Mouse (Mus musculus) MEL (cell line): ENCODE results near the gene Itih1. TPM values are rescaled to one million over a fixed set of nuclear protein-coding genes. Genes with fewer than 3 reads are reported as not detected.

Experiments used
- DNase-seq: peaks from one replicate; pipeline ENCODE4 v3.0.0; 2011; ENCODE audit warnings: low read depth, low spot score
- H3K27ac ChIP-seq: 2 replicates; pipeline ENCODE4 v1.5.1; 2012; ENCODE audit warnings: low read depth, mild to moderate bottlenecking, control low read depth, low read length, moderate library complexity; ENCODE audit not compliant: control insufficient read depth
- H3K27me3 ChIP-seq, 2 experiments: fragments of 150-350 bp in 1 of 2; sonication (generic) in 1 of 2; 2 replicates each; pipeline ENCODE4 v1.6.1; 2012; ENCODE audit warnings: low read length in 2 of 2, mild to moderate bottlenecking in 2 of 2, improper control_type of control experiment in 1 of 2, moderate library complexity in 1 of 2; ENCODE audit not compliant: insufficient read depth in 2 of 2, control insufficient read depth in 1 of 2
- H3K36me3 ChIP-seq, 2 experiments: 2 replicates each; pipeline ENCODE4 v1.6.1; 2012 to 2014; ENCODE audit warnings: low read length in 2 of 2, improper control_type of control experiment in 1 of 2, inconsistent platforms in 1 of 2, mild to moderate bottlenecking in 1 of 2; ENCODE audit not compliant: insufficient read depth in 2 of 2, control insufficient read depth in 1 of 2
- H3K4me1 ChIP-seq, 2 experiments: fragments of 150-350 bp in 1 of 2; sonication (generic) in 1 of 2; 2 replicates each; pipeline ENCODE4 v1.6.1; 2012; ENCODE audit warnings: low read length in 2 of 2, improper control_type of control experiment in 1 of 2, mild to moderate bottlenecking in 1 of 2; ENCODE audit not compliant: insufficient read depth in 2 of 2, control insufficient read depth in 1 of 2
- H3K4me3 ChIP-seq, 2 experiments: fragments of 150-350 bp in 1 of 2; sonication (generic) in 1 of 2; 2 replicates each; pipeline ENCODE4 v1.5.1; 2012; ENCODE audit warnings: low read depth in 2 of 2, low read length in 2 of 2, mild to moderate bottlenecking in 2 of 2, moderate library complexity in 2 of 2, control low read depth in 1 of 2, improper control_type of control experiment in 1 of 2; ENCODE audit not compliant: control insufficient read depth in 1 of 2, insufficient read depth in 1 of 2
- H3K79me2 ChIP-seq: 2 replicates; pipeline ENCODE4 v1.6.1; 2012; ENCODE audit warnings: mild to moderate bottlenecking, low read length, moderate library complexity; ENCODE audit not compliant: control insufficient read depth, poor library complexity, insufficient read depth
- H3K9ac ChIP-seq: 2 replicates; pipeline ENCODE4 v1.6.1; 2012; ENCODE audit warnings: low read depth, mild to moderate bottlenecking, control low read depth, low read length, moderate library complexity; ENCODE audit not compliant: control insufficient read depth, poor library complexity, severe bottlenecking
- H3K9me3 ChIP-seq: fragments of 150-350 bp; sonication (generic); replicated peaks from 2 replicates; pipeline ENCODE4 v1.6.1; 2012; ENCODE audit warnings: mild to moderate bottlenecking, low read length, improper control_type of control experiment, moderate library complexity; ENCODE audit not compliant: insufficient read depth
- ELF1 ChIP-seq: IDR thresholded peaks from 2 replicates; pipeline ENCODE4 v1.6.1; 2014; ENCODE audit warnings: low read depth, mild to moderate bottlenecking, inconsistent platforms, low read length, improper control_type of control experiment, moderate library complexity
- EP300 ChIP-seq, 2 experiments: IDR thresholded peaks; 2 replicates each; pipeline ENCODE4 v1.6.1; 2011; ENCODE audit warnings: improper control_type of control experiment in 2 of 2, low read length in 2 of 2, low read depth in 1 of 2, mild to moderate bottlenecking in 1 of 2
- ETS1 ChIP-seq: IDR thresholded peaks from 2 replicates; pipeline ENCODE4 v1.6.1; 2012; ENCODE audit warnings: low read depth, mild to moderate bottlenecking, inconsistent platforms, low read length, improper control_type of control experiment, moderate library complexity
- HCFC1 ChIP-seq: IDR thresholded peaks from 2 replicates; pipeline ENCODE4 v1.6.1; 2012; ENCODE audit warnings: low read depth, mild to moderate bottlenecking, inconsistent platforms, low read length, improper control_type of control experiment, moderate library complexity
- JUND ChIP-seq: IDR thresholded peaks from 2 replicates; pipeline ENCODE4 v1.6.1; 2011; ENCODE audit warnings: low read depth, mild to moderate bottlenecking, improper control_type of control experiment, low read length
- KAT2A ChIP-seq: conservative IDR thresholded peaks from 2 replicates; pipeline ENCODE4 v1.6.1; 2012; ENCODE audit warnings: low read depth, low read length, improper control_type of control experiment, inconsistent platforms
- MAFK ChIP-seq: IDR thresholded peaks from 2 replicates; pipeline ENCODE4 v1.6.1; 2011; ENCODE audit warnings: low read depth, mild to moderate bottlenecking, low read length, improper control_type of control experiment, borderline replicate concordance
- MAX ChIP-seq: IDR thresholded peaks from 2 replicates; pipeline ENCODE4 v1.6.1; 2011; ENCODE audit warnings: low read length, improper control_type of control experiment
- MAZ ChIP-seq: IDR thresholded peaks from 2 replicates; pipeline ENCODE4 v1.6.1; 2012; ENCODE audit warnings: low read depth, mild to moderate bottlenecking, inconsistent platforms, low read length, improper control_type of control experiment
- MXI1 ChIP-seq: IDR thresholded peaks from 2 replicates; pipeline ENCODE4 v1.6.1; 2011; ENCODE audit warnings: mild to moderate bottlenecking, low read depth, low read length, improper control_type of control experiment
- MYC ChIP-seq: IDR thresholded peaks from 2 replicates; pipeline ENCODE4 v1.6.1; 2011; ENCODE audit warnings: low read depth, mild to moderate bottlenecking, low read length, improper control_type of control experiment, moderate library complexity
- NELFE ChIP-seq: IDR thresholded peaks from 2 replicates; pipeline ENCODE4 v1.6.1; 2011; ENCODE audit warnings: low read depth, low read length, improper control_type of control experiment
- POLR2A ChIP-seq, 2 experiments: IDR thresholded peaks; 2 replicates each; pipeline ENCODE4 v1.6.1; 2011 to 2012; ENCODE audit warnings: low read length in 2 of 2, mild to moderate bottlenecking in 2 of 2, control low read depth in 1 of 2, improper control_type of control experiment in 1 of 2, low read depth in 1 of 2, moderate library complexity in 1 of 2; ENCODE audit not compliant: control insufficient read depth in 1 of 2, insufficient read depth in 1 of 2, poor library complexity in 1 of 2
- SIN3A ChIP-seq: IDR thresholded peaks from 2 replicates; pipeline ENCODE4 v1.6.1; 2012; ENCODE audit warnings: low read length, improper control_type of control experiment, inconsistent platforms
- SMC3 ChIP-seq: IDR thresholded peaks from 2 replicates; pipeline ENCODE4 v1.6.1; 2011; ENCODE audit warnings: low read depth, low read length, improper control_type of control experiment
- TAL1 ChIP-seq: IDR thresholded peaks from 2 replicates; pipeline ENCODE4 v1.6.1; 2012; ENCODE audit warnings: mild to moderate bottlenecking, inconsistent platforms, low read length, moderate library complexity, mixed read lengths
- TBP ChIP-seq: IDR thresholded peaks from 2 replicates; pipeline ENCODE4 v1.8.0; 2011; ENCODE audit warnings: low read depth, low read length, improper control_type of control experiment
- TCF12 ChIP-seq: IDR thresholded peaks from 2 replicates; pipeline ENCODE4 v1.6.1; 2014; ENCODE audit warnings: low read depth, mild to moderate bottlenecking, inconsistent platforms, low read length, improper control_type of control experiment, moderate library complexity
- UBTF ChIP-seq: IDR thresholded peaks from 2 replicates; pipeline ENCODE4 v1.6.1; 2012; ENCODE audit warnings: low read depth, mild to moderate bottlenecking, inconsistent platforms, low read length, improper control_type of control experiment, moderate library complexity, borderline replicate concordance; ENCODE audit not compliant: insufficient read depth
- USF1 ChIP-seq: IDR thresholded peaks from 2 replicates; pipeline ENCODE4 v1.6.1; 2014; ENCODE audit warnings: low read depth, mild to moderate bottlenecking, inconsistent platforms, low read length, improper control_type of control experiment, moderate library complexity
- ZC3H11A ChIP-seq: IDR thresholded peaks from 2 replicates; pipeline ENCODE4 v1.6.1; 2012; ENCODE audit warnings: low read depth, mild to moderate bottlenecking, inconsistent platforms, low read length, improper control_type of control experiment
- ZKSCAN1 ChIP-seq: IDR thresholded peaks from 2 replicates; pipeline ENCODE4 v1.6.1; 2012; ENCODE audit warnings: low read depth, mild to moderate bottlenecking, inconsistent platforms, low read length, improper control_type of control experiment, moderate library complexity
- ZNF384 ChIP-seq: IDR thresholded peaks from 2 replicates; pipeline ENCODE4 v1.6.1; 2012; ENCODE audit warnings: low read depth, mild to moderate bottlenecking, inconsistent platforms, low read length, improper control_type of control experiment
- polyA plus RNA-seq, 2 experiments: library from polyadenylated mRNA; stranded (reverse) in 1 of 2; unstranded in 1 of 2; fragments of >175 nt in 1 of 2; fragments of >200 nt in 1 of 2; gene quantifications; 2 replicates each; pipeline versions ENCODE4 v1.2.1 to v1.2.4; 2012; ENCODE audit warnings: low replicate concordance in 2 of 2, low read depth in 1 of 2; ENCODE audit not compliant: insufficient read length in 2 of 2, insufficient read depth in 1 of 2, missing spikeins in 1 of 2
- total RNA-seq: library from RNA; depleted of rRNA; stranded (reverse); fragments of 300-350 nt; gene quantifications from 2 replicates; pipeline ENCODE4 v1.2.3, GENCODE M21; 2012

Itih1 gene
- total and polyA plus RNA-seq, 3 experiments: 0.03 TPM; not detected in 2

DNA sequence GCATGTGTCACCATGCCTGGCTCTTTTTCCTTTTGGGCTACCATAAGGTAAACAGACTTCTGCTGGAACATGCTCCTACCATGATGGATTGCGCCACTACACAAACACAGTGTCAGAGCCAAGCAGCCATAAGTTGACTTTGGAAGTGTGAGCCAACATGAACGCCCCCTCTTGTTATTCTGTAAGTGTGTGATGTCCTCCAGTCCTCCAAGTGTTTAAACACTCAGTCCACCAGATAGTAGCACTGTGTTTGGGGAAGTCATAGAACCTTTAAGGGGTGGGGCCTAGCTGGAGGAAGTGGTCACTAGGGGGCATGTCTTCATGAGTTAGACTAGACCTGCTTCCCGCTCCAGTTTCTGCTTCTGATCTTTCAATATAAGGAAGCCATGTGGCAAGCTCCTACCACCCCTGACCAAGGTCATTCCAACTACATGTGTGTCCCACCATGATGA, 35.2 kb downstream of the Itih1 start:
- H3K9ac ChIP-seq: peak overlapping the region; percentile 37; the same call in 1 of the 2 replicates
- no peak overlapping the region; a peak in 1 of 4 replicates for H3K4me3 ChIP-seq
- no peaks in the 10 kb centered on the region for H3K79me2 ChIP-seq
- H3K27me3 ChIP-seq: no peaks in the 10 kb centered on the region
- H3K36me3 ChIP-seq: peaks cover 0 to 9% of the 10 kb centered on the region in 2 experiments; a peak in 2 of 4 replicates
- H3K4me1 ChIP-seq: peaks cover 3 to 21% of the 10 kb centered on the region in 2 experiments
- peak overlapping the region; percentile 34 for H3K27ac ChIP-seq
- DNase-seq: peak; percentile 89
- TF ChIP-seq KAT2A (no peak), NELFE (peak; percentile 68; the same call in 1 of the 2 replicates), HCFC1 (0 out of 2 replicates have a peak, but pooled peaks have one; percentile 19), SMC3 (no peak), POLR2A (IDR thresholded peaks at IDR 0.05; ENCODE audit: control insufficient read depth in 1 of 2, insufficient read depth in 1 of 2, low read depth in 1 of 2, low read length in 2 of 2, poor library complexity in 1 of 2) (peak in 1 of 2 experiments; percentile 79; a peak in 2 of 4 replicates), MAX (peak; percentile 36; the same call in 1 of the 2 replicates), MYC (peak; percentile 69; the same call in 1 of the 2 replicates), TBP (peak; percentile 80), ELF1 (peak; percentile 61; the same call in 1 of the 2 replicates)
- no peaks in the 10 kb centered on the region for H3K9me3 ChIP-seq

GRCm38 (mm10) chr14:30906001-30906400, 37.1 kb downstream of the Itih1 start:
- no peak for DNase-seq
- TF ChIP-seq JUND (no peak), SIN3A (no peak), ZNF384 (no peak), USF1 (no peak)
- TF ChIP-seq, all 39 proteins: peak for 0

DNA sequence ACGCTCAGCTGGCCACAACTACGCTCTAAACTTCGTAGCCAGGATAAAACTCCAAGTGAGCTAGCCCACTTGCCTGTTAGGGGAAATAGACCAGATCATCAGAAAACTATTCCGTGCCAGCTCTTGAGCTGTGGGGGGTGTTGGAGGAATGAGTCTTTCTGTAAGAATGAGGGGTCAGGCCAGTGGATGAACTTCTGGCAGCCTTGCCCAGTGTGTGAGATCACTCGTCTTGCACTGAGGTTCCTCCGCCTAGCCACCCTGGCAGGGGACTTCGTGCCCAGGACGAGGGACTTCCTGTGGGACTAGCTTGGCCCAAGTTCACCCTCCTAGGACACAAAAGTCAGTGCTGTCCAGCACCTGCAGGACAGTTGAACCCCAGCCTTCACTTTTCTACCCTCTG, 38.8 kb downstream of the Itih1 start:
- Histone ChIP-seq H3K27me3 (no peaks in the 10 kb centered on the region), H3K9ac (no peak overlapping the region)
- no peak for TF ChIP-seq MAFK
- TF ChIP-seq HCFC1: no peak
- no peak for TF ChIP-seq SIN3A
- no peak for TF ChIP-seq TAL1
- no peak for TF ChIP-seq ZC3H11A
- TF ChIP-seq EP300 (IDR thresholded peaks at IDR 0.05; ENCODE audit: low read depth in 1 of 2, low read length in 2 of 2): no peak
- TF ChIP-seq UBTF: no peak
- TF ChIP-seq ZKSCAN1: no peak
- TF ChIP-seq ETS1: no peak
- no peak for TF ChIP-seq TCF12
- no peak for TF ChIP-seq MAZ
- TF ChIP-seq MXI1: no peak
- TF ChIP-seq, all 39 proteins: peak for 0
- DNase-seq: no peak
- Histone ChIP-seq H3K4me3 (no peak overlapping the region), H3K36me3 (peaks cover 0 to 9% of the 10 kb centered on the region in 2 experiments; a peak in 2 of 4 replicates), H3K79me2 (no peaks in the 10 kb centered on the region), H3K9me3 (no peaks in the 10 kb centered on the region), H3K4me1 (peaks cover 3 to 21% of the 10 kb centered on the region in 2 experiments), H3K27ac (no peak overlapping the region)

More at GRCm38 (mm10) chr14:30906001-30906400, 37.1 kb downstream of the Itih1 start:
- Histone ChIP-seq H3K27me3 (no peaks in the 10 kb centered on the region), H3K4me3 (no peak overlapping the region), H3K27ac (no peak overlapping the region), H3K9me3 (no peaks in the 10 kb centered on the region), H3K79me2 (no peaks in the 10 kb centered on the region), H3K36me3 (peaks cover 0 to 9% of the 10 kb centered on the region in 2 experiments; a peak in 2 of 4 replicates), H3K9ac (no peak overlapping the region), H3K4me1 (peaks cover 3 to 21% of the 10 kb centered on the region in 2 experiments)
